Mouse (Mus musculus): ENCODE measurements around the gene Ncoa7. TPM values are rescaled to one million over a fixed set of nuclear protein-coding genes. Genes with fewer than 3 reads are reported as not detected.

The Ncoa7 gene
- polyA plus RNA-seq, 1 experiment from 2014 or later = 7.1 TPM

- Histone ChIP-seq H3K4me3 (ENCODE audit: low read depth, low read length) (no peak overlapping the region), H3K27me3 (replicated peaks; ENCODE audit: control insufficient read depth, insufficient read depth, low read length) (peaks cover 11% of the 10 kb centered on the region), H3K9ac (ENCODE audit: low read length) (no peak overlapping the region), H3K27ac (ENCODE audit: low read depth, low read length) (no peak overlapping the region), H3K4me2 (ENCODE audit: low read length) (no peak overlapping the region), H3K4me1 (ENCODE audit: control insufficient read depth, insufficient read depth, low read length) (peaks cover 2% of the 10 kb centered on the region; the same call in 1 of the 2 replicates), H3K36me3 (ENCODE audit: control insufficient read depth, insufficient read depth, low read length) (no peaks in the 10 kb centered on the region), H3K9me3 (replicated peaks; ENCODE audit: control insufficient read depth, low read length) (no peaks in the 10 kb centered on the region)
- DNase-seq (ENCODE audit: low spot score) (peak; percentile 60), ATAC-seq (no peak)
- WGBS = 6% methylated on average over 1 of the region's 1 CpGs
Observed at GRCm38 (mm10) chr10:30838188-30838587, 35.1 kb upstream of the Ncoa7 start.

- Histone ChIP-seq H3K4me3 (ENCODE audit: low read depth, low read length) (no peak overlapping the region), H3K4me2 (ENCODE audit: low read length) (no peak overlapping the region), H3K9me3 (replicated peaks; ENCODE audit: control insufficient read depth, low read length) (no peaks in the 10 kb centered on the region), H3K27me3 (replicated peaks; ENCODE audit: control insufficient read depth, insufficient read depth, low read length) (no peaks in the 10 kb centered on the region), H3K27ac (ENCODE audit: low read depth, low read length) (no peak overlapping the region), H3K36me3 (ENCODE audit: control insufficient read depth, insufficient read depth, low read length) (no peaks in the 10 kb centered on the region), H3K4me1 (ENCODE audit: control insufficient read depth, insufficient read depth, low read length) (no peaks in the 10 kb centered on the region), H3K9ac (ENCODE audit: low read length) (no peak overlapping the region)
- ATAC-seq = peak; percentile 74; the same call in 1 of the 2 replicates
- peak; percentile 78 for DNase-seq (ENCODE audit: low spot score)
- WGBS = 8% methylated on average over 1 of the region's 1 CpGs
Observed at GRCm38 (mm10) chr10:30825049-30825448, 21.9 kb upstream of the Ncoa7 start.

- 12% methylated on average over 11 of the region's 11 CpGs for whole genome bisulfite sequencing
- no peaks in the 10 kb centered on the region for H3K36me3 ChIP-seq (ENCODE audit: control insufficient read depth, insufficient read depth, low read length)
- no peaks in the 10 kb centered on the region for H3K4me1 ChIP-seq (ENCODE audit: control insufficient read depth, insufficient read depth, low read length)
- H3K4me2 ChIP-seq (ENCODE audit: low read length) = peak overlapping the region; percentile 33
- peak overlapping the region; percentile 28 for H3K4me3 ChIP-seq (ENCODE audit: low read depth, low read length)
- 0 out of 2 replicates have a peak overlapping the region, but pooled peaks have one; percentile 6 for H3K27ac ChIP-seq (ENCODE audit: low read depth, low read length)
- H3K27me3 ChIP-seq (replicated peaks; ENCODE audit: control insufficient read depth, insufficient read depth, low read length) = no peaks in the 10 kb centered on the region
- H3K9me3 ChIP-seq (replicated peaks; ENCODE audit: control insufficient read depth, low read length) = no peaks in the 10 kb centered on the region
- H3K9ac ChIP-seq (ENCODE audit: low read length) = peak overlapping the region; percentile 13; the same call in 1 of the 2 replicates
- DNase-seq (ENCODE audit: low spot score) (peak; percentile 95), ATAC-seq (peak; percentile 96)
Observed at GRCm38 (mm10) chr10:30810967-30811293, 7.8 kb upstream of the Ncoa7 start.

GRCm38 (mm10) chr10:30810247-30810966 is 7.3 kb upstream of the Ncoa7 start:
- 0 out of 2 replicates have a peak overlapping the region, but pooled peaks have one; percentile 6 for H3K27ac ChIP-seq (ENCODE audit: low read depth, low read length)
- ATAC-seq (peak; percentile 55), DNase-seq (ENCODE audit: low spot score) (peak; percentile 40)
- peak overlapping the region; percentile 28 for H3K4me3 ChIP-seq (ENCODE audit: low read depth, low read length)
- no peaks in the 10 kb centered on the region for H3K27me3 ChIP-seq (replicated peaks; ENCODE audit: control insufficient read depth, insufficient read depth, low read length)
- no peaks in the 10 kb centered on the region for H3K36me3 ChIP-seq (ENCODE audit: control insufficient read depth, insufficient read depth, low read length)
- peak overlapping the region; percentile 13; the same call in 1 of the 2 replicates for H3K9ac ChIP-seq (ENCODE audit: low read length)
- peak overlapping the region; percentile 33 for H3K4me2 ChIP-seq (ENCODE audit: low read length)
- no peaks in the 10 kb centered on the region for H3K9me3 ChIP-seq (replicated peaks; ENCODE audit: control insufficient read depth, low read length)
- 30% methylated on average over 9 of the region's 9 CpGs for WGBS
- no peaks in the 10 kb centered on the region for H3K4me1 ChIP-seq (ENCODE audit: control insufficient read depth, insufficient read depth, low read length)

- Histone ChIP-seq H3K27ac (ENCODE audit: low read depth, low read length) (peak overlapping the region; percentile 96), H3K9me3 (replicated peaks; ENCODE audit: control insufficient read depth, low read length) (no peaks in the 10 kb centered on the region), H3K36me3 (ENCODE audit: control insufficient read depth, insufficient read depth, low read length) (no peaks in the 10 kb centered on the region), H3K4me1 (ENCODE audit: control insufficient read depth, insufficient read depth, low read length) (peaks cover 2% of the 10 kb centered on the region; the same call in 1 of the 2 replicates), H3K27me3 (replicated peaks; ENCODE audit: control insufficient read depth, insufficient read depth, low read length) (no peaks in the 10 kb centered on the region), H3K4me3 (ENCODE audit: low read depth, low read length) (peak overlapping the region; percentile 77), H3K4me2 (ENCODE audit: low read length) (peak overlapping the region; percentile 65), H3K9ac (ENCODE audit: low read length) (peak overlapping the region; percentile 92)
- peak; percentile 38 for DNase-seq (ENCODE audit: low spot score)
- 36% methylated on average over 7 of the region's 7 CpGs for whole genome bisulfite sequencing
- no peak; the same call in 1 of the 2 replicates for ATAC-seq
Observed at GRCm38 (mm10) chr10:30803587-30804253, 594 bp upstream of the Ncoa7 start.

- Histone ChIP-seq H3K4me2 (ENCODE audit: low read length) (peak overlapping the region; percentile 65), H3K4me3 (ENCODE audit: low read depth, low read length) (peak overlapping the region; percentile 77), H3K9ac (ENCODE audit: low read length) (peak overlapping the region; percentile 92), H3K4me1 (ENCODE audit: control insufficient read depth, insufficient read depth, low read length) (peaks cover 2% of the 10 kb centered on the region; the same call in 1 of the 2 replicates), H3K36me3 (ENCODE audit: control insufficient read depth, insufficient read depth, low read length) (no peaks in the 10 kb centered on the region), H3K27me3 (replicated peaks; ENCODE audit: control insufficient read depth, insufficient read depth, low read length) (no peaks in the 10 kb centered on the region), H3K9me3 (replicated peaks; ENCODE audit: control insufficient read depth, low read length) (no peaks in the 10 kb centered on the region), H3K27ac (ENCODE audit: low read depth, low read length) (peak overlapping the region; percentile 96)
- 7% methylated on average over 8 of the region's 8 CpGs for WGBS
- ATAC-seq (peak; percentile 1; the same call in 1 of the 2 replicates), DNase-seq (ENCODE audit: low spot score) (peak; percentile 55)
Observed at GRCm38 (mm10) chr10:30802033-30802432, 1.1 kb downstream of the Ncoa7 start.

GRCm38 (mm10) chr10:30799713-30800450 is 3.2 kb downstream of the Ncoa7 start:
- ATAC-seq = no peak
- 88% methylated on average over 2 of the region's 2 CpGs for WGBS

GRCm38 (mm10) chr10:30796469-30797261 is 6.5 kb downstream of the Ncoa7 start:
- Histone ChIP-seq H3K27me3 (replicated peaks; ENCODE audit: control insufficient read depth, insufficient read depth, low read length) (no peaks in the 10 kb centered on the region), H3K27ac (ENCODE audit: low read depth, low read length) (no peak overlapping the region), H3K4me3 (ENCODE audit: low read depth, low read length) (no peak overlapping the region), H3K4me1 (ENCODE audit: control insufficient read depth, insufficient read depth, low read length) (peaks cover 1% of the 10 kb centered on the region; the same call in 1 of the 2 replicates), H3K9ac (ENCODE audit: low read length) (no peak overlapping the region), H3K36me3 (ENCODE audit: control insufficient read depth, insufficient read depth, low read length) (no peaks in the 10 kb centered on the region), H3K9me3 (replicated peaks; ENCODE audit: control insufficient read depth, low read length) (no peaks in the 10 kb centered on the region), H3K4me2 (ENCODE audit: low read length) (no peak overlapping the region)
- 89% methylated on average over 5 of the region's 5 CpGs for WGBS
- ATAC-seq (no peak), DNase-seq (ENCODE audit: low spot score) (no peak)

More at GRCm38 (mm10) chr10:30799713-30800450, 3.2 kb downstream of the Ncoa7 start:
- H3K9me3 ChIP-seq (replicated peaks; ENCODE audit: control insufficient read depth, low read length) = no peaks in the 10 kb centered on the region
- DNase-seq (ENCODE audit: low spot score) = no peak
- no peaks in the 10 kb centered on the region for H3K27me3 ChIP-seq (replicated peaks; ENCODE audit: control insufficient read depth, insufficient read depth, low read length)
- H3K4me1 ChIP-seq (ENCODE audit: control insufficient read depth, insufficient read depth, low read length) = peaks cover 2% of the 10 kb centered on the region; the same call in 1 of the 2 replicates
- no peak overlapping the region for H3K9ac ChIP-seq (ENCODE audit: low read length)
- no peak overlapping the region for H3K27ac ChIP-seq (ENCODE audit: low read depth, low read length)
- H3K36me3 ChIP-seq (ENCODE audit: control insufficient read depth, insufficient read depth, low read length) = no peaks in the 10 kb centered on the region
- H3K4me2 ChIP-seq (ENCODE audit: low read length) = no peak overlapping the region
- no peak overlapping the region for H3K4me3 ChIP-seq (ENCODE audit: low read depth, low read length)

All from forebrain, embryonic 14.5 days (tissue).